Mouse (Mus musculus) 3T3-L1 (cell line): ENCODE results near the gene Olfr1511.
"Not testable (repeated sequence)": the region's sequence is repeated elsewhere in the genome, so short reads cannot be mapped to it uniquely, and the experiment has no call there.

Experiments
- DNase-seq: peaks from one replicate; pipeline ENCODE4 v3.0.0-alpha.2; 2015; ENCODE audit warnings: low read depth, low spot score

Olfr1511 gene

DNA sequence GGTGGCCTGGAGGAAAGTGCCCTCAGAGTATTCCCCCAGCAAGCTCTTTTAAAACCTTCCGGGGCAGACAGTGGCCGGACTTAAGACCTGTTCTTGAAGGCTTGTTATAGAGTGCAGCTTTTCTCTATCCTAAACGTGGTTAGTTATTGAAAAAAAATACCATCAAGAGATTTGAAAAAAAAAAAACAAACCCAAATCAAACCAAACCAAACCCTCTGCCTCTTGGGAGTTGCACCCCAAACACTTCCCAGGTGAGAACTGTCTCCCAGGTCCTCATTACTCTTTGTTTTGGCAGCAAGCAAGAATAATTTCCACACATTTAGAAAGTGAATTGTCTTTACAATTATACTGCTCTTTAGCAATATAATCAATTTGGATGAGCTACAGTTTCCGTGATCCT is at the start of gene Olfr1511:
Gene Olfr1511, minus strand, starts transcription at position 101 of the 400 bp plus-strand sequence.
- no peak for DNase-seq

DNA sequence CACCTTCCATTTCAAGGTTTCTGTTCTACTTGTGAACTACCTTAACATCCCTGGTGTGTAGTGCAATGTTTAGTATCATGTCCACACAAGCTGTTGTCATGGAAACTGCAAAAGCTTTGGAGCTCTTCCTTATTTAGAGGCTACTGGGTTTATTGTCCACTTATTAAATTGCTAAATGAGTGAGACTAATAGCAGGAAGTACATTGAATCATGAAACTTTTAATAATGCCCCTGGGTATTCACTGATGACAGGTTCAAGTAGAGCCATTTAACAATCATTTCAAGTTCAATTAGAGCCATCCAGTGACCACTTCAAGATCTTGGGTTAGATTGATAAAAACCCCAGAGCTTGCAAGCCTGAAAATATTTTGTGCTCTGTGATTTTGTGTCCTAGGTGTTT is 45.5 kb upstream of the Olfr1511 start, which contains the start of gene Olfr1509:
Gene Olfr1509, plus strand, starts transcription at position 301 of the 400 bp plus-strand sequence.
- DNase-seq, result no peak

DNA sequence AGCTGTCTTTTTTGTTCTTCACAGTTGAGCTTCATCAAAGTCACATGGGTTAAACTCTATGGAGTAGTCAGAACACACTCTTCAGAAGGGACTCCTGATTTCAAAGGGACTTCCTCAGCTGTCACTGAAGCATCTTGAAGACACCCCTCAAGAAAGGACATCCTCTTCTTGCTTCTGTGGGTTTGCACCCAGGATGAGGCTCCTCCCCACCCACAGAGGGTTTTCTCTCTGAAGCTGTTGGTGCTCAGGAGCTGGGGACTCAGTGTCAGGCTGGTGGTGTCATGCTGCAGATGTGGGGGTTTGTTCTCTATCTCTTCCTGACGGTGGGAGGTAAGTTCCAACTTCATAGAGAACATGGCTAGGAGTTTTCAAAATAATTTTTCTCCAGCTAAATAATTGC is 30.5 kb upstream of the Olfr1511 start:
- DNase-seq, result no peak

DNA sequence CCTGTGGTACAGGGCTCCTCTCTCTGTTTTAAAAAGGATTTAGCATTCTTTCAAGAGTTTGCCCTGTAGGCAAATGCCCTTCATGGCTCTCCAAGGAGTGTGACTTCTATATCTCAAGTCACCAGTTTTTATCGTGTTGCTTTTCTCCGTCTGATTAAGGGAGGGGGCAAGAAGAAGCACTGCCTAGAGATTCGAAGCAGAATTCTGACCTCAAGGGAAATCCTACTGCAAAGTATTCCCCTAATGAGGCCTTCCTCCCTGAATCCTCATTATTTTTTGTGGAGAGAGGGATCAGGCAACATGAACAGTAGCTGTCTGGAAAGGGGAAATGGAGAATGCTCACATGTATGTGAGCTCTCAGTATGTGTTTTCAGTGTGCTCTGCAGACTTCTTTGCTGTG is 17.1 kb upstream of the Olfr1511 start, which contains the start of gene Olfr1510:
Gene Olfr1510, minus strand, starts transcription at position 101 of the 400 bp plus-strand sequence.
- DNase-seq, result no peak

DNA sequence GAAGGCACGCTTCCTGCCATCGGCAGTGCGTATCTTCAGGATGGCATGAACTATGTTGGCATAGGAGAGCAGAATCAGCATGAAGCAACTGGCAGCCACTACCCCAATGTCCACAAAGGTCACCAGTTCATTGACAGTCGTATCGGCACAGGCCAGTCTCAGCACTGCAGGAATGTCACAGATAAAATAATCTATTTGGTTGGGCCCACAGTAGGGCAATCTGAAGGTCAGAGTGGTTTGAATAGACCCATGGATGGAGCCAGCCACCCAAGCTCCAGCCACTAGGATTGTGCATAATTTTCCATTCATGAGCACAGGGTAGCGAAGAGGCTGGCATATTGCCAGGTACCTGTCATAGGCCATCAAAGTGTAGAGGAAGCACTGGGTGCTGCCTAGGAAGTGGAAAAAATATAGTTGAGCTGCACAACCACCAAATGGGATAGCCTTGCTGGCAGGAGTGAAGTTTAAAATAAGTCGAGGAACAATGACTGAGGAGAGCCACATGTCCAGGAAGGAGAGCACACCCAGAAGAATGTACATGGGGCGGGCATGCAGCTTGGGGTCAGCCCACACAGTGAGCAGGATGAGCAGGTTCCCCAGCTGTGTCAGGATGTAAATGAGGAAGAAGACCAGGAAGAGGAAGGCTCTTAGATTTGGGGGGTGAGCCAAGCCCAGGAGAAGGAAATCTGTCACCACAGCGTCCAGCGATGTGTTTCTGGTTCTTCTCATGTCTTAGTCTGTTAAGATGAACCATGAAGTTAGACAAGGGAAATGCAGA is 13.2 kb upstream of the Olfr1511 start:
- not testable (repeated sequence) for DNase-seq

DNA sequence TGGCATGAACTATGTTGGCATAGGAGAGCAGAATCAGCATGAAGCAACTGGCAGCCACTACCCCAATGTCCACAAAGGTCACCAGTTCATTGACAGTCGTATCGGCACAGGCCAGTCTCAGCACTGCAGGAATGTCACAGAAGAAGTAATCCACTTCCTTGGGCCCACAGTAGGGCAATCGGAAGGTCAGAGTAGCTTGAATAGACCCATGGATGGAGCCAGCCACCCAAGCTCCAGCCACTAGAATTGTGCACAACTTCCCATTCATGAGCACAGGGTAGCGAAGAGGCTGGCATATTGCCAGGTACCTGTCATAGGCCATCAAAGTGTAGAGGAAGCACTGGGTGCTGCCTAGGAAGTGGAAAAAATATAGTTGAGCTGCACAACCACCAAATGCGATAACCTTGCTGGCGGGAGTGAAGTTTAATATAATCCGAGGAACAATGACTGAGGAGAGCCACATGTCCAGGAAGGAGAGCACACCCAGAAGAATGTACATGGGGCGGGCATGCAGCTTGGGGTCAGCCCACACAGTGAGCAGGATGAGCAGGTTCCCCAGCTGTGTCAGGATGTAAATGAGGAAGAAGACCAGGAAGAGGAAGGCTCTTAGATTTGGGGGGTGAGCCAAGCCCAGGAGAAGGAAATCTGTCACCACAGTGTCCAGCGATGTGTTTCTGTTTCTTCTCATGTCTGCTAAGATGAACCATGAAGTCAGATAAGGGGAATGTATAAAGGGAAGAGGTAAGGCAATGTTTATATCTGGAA is 6.9 kb downstream of the Olfr1511 start:
- DNase-seq, result not testable (repeated sequence)

DNA sequence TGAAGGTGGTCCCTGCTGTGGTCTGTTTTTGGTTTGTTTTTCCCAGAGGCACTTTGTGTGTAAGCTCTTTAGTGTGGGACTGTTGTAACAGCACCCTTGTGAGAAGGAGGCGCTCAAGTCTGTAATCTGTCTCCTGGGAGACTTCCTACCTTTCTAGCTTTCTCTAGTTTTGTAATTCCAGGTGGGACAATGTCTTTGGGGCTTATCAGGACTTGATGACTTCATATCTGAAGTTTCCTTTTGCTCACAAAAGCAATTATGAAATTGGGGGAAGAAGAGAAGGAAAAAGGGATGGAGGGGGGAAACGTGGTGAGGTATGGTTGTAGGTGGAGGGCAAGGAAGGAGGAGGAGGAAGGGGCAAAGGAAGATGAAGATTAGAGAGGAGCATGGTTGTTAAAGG is 18.1 kb downstream of the Olfr1511 start, which contains the start of gene Olfr1512:
Gene Olfr1512, minus strand, starts transcription at position 101 of the 400 bp plus-strand sequence.
- DNase-seq, result no peak

DNA sequence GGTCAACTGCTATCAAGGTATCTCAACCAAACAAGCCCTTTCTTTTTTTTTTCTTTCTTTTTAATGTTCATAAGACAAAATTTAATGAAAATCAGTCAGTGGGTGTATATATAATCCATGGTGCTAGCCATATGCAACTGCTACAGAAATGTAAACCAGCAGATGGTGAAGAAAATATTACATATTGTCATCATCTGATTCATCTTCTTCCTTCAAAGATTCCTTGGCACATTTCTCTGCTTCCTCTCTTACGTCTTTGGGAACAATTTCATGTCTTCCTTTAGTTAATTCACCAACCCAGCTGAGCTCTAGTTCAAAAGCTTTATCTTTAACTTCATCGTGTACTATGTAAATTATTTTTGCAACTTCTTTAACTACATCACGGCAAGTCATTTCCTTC is 28.4 kb downstream of the Olfr1511 start:
- DNase-seq, result no peak

DNA sequence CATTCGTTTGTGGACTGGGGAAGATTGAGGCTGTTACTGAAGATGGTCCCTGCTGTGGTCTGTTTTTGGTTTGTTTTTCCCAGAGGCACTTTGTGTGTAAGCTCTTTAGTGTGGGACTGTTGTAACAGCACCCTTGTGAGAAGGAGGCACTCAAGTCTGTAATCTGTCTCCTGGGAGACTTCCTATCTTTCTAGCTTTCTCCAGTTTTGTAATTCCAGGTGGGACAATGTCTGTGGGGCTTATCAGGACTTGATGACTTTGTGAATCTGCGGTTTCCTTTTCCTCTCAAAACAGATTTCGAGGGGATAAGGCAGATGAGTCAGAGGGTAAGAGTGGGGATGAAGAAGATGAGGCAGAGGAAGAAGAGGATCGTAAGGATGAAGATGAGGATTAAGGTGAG is 40.9 kb downstream of the Olfr1511 start, which contains the start of gene Olfr1513:
Gene Olfr1513, minus strand, starts transcription at position 101 of the 400 bp plus-strand sequence.
- no peak for DNase-seq
